Mouse (Mus musculus): ENCODE results near the gene Aak1. TPM values are rescaled to one million over a fixed set of nuclear protein-coding genes. Genes with fewer than 3 reads are reported as not detected.

Aak1 gene
- total RNA-seq, 1 experiment from 2014 or later: 12.2 TPM

DNA sequence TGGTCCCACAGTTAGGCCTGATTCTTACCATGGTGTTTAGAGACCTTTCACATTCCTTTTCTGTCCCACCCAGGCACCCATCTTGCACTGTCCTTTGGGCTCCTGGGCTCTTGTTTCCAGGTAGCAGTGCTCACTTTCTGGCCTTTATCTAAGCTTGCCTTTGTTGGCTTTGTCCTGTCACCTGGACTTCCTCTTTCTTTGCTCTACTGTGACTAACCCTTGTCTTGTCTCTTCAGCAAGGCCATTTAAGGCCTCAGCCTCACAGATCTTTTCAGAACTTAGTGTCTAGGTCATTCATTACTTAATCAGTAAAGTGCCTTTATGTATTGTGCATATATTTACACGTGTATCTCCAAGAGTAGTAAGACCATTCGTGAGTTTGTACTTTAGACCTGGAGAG, 99.4 kb downstream of the Aak1 start:
- ATAC-seq (replicated peaks; ENCODE audit: low read depth, poor library complexity, severe bottlenecking): peak; percentile 39

DNA sequence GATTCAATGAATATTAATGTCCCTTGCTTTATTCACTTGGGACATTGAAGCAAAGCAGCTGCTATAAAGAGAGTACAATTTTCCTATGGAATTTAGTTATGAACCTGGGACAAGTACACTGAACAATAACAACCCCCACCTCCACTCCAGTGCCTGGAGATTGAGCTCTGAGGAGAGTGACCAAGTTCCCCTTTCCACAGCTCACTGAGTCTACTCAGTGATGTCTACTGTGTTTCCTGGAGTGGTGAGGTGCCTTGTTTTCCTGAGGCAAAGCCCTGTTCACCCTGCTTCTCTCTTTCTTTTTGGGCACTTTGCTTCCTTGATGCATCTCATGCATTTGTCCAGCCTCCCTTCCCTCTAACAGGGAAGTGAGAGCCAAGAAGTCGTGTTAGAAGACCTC, 100.8 kb downstream of the Aak1 start:
- ATAC-seq (replicated peaks; ENCODE audit: low read depth, poor library complexity, severe bottlenecking): peak; percentile 76

DNA sequence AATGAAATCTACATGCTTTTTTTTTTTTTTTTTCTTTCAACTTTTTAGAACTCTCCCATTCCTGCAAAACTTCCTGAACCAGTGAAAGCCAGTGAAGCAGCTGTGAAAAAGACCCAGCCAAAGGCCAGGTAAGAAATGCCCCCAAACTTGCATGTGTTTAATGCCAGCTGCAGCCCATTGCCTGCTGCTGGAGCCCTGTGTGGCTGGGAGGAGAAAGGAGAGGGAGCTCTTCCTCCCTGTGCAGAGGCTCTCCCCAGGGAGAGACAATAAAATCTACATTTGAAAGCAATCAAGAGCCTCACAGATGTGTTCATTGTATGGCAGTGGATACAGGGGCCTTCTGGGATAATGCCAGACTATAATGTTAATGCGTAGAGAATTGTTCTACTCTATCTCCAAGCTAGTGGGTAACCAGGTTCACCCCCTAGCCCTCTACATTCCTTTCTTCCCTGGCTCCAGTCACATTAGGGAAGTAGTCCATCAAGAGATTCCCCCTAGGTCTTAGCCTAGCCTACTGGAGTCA, 101.5 kb downstream of the Aak1 start:
- no peak for ATAC-seq (replicated peaks; ENCODE audit: low read depth, poor library complexity, severe bottlenecking)

- ATAC-seq (replicated peaks; ENCODE audit: low read depth, poor library complexity, severe bottlenecking): no peak
Observed at GRCm38 (mm10) chr6:86955741-86956140, 106.4 kb downstream of the Aak1 start.

- no peak for ATAC-seq (replicated peaks; ENCODE audit: low read depth, poor library complexity, severe bottlenecking)
Observed at GRCm38 (mm10) chr6:86956206-86956605, 106.9 kb downstream of the Aak1 start.

- no peak for ATAC-seq (replicated peaks; ENCODE audit: low read depth, poor library complexity, severe bottlenecking)
Observed at GRCm38 (mm10) chr6:86959006-86959405, 109.7 kb downstream of the Aak1 start.

GRCm38 (mm10) chr6:86963987-86964685, 114.8 kb downstream of the Aak1 start:
- ATAC-seq (replicated peaks; ENCODE audit: low read depth, poor library complexity, severe bottlenecking): no peak

DNA sequence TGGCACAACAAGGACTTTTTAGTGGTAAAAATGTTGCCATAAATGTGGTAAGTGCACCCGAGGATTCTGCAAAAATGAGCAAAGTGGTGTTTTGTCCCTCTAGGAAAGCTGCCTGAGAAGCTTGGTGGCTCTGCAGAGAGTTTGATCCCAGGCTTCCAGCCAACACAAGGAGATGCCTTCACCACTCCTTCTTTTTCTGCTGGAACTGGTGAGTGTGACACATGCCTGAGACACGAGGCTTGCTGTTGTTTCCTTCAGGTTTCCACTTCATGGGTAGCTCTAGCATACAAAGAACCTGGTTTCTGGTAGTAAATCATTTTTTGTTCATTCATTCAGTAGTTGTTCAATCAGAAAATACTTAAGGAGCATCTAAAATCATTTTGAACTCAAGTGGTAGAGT, 117.8 kb downstream of the Aak1 start:
- no peak for ATAC-seq (replicated peaks; ENCODE audit: low read depth, poor library complexity, severe bottlenecking)

GRCm38 (mm10) chr6:86973956-86974355, 124.6 kb downstream of the Aak1 start:
- no peak for ATAC-seq (replicated peaks; ENCODE audit: low read depth, poor library complexity, severe bottlenecking)

- no peak for ATAC-seq (replicated peaks; ENCODE audit: low read depth, poor library complexity, severe bottlenecking)
Observed at GRCm38 (mm10) chr6:86978156-86978908, 129.0 kb downstream of the Aak1 start.

DNA sequence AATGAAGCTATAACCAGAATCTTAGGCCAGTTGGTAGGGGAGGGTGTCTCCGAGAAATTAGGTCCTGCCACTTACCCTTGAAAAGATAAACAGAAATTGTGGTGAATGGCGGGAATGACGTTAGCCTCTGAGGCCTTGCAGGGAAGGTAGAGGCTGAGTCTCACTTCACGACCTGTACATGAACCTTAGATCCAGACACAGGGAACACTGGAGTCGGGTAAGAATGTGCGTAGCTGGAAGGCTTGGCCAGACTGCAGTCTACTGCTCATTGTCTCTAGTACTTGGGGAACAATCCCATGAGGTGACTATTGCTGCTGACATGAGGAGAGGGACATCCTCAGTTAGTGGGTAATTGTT, 129.6 kb downstream of the Aak1 start:
- no peak for ATAC-seq (replicated peaks; ENCODE audit: low read depth, poor library complexity, severe bottlenecking)

- ATAC-seq (replicated peaks; ENCODE audit: low read depth, poor library complexity, severe bottlenecking): no peak
Observed at GRCm38 (mm10) chr6:86981206-86981605, 131.9 kb downstream of the Aak1 start.

DNA sequence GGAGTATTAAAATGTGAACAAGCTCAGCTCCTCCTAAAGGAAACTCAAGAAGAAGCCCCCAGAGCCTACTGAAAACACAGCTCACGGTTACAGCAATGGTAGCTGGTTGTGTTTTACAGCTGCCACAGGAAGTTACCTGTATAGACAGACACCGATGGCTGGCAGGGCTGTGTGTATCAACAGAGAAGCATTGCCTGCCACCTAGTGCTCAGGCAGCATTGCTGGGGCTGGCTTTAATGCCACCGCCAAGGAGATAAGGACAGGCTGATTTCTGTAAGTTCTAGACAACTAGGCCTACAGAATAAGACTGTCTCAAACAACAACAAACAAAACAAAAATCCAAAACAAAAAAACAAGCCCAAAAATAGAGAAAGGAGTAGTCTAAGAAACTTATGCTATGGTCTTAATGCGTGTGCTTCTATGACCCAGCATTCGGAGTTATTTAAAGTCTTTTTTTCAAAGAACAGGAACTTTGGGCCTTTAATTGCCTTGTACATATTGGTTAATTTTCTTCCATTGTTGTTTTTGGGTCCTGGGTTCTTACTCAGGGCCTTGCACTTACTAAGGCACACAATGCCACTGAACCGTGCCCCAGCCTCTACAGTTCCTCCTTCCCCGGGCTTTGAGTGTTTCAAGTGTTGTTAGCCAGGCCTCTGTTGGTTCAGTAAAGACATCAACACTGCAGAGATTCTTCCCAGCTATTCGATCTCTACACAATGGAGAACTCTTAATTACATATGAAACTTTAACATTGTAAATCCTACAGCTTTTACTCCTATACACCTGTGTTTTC, 136.2 kb downstream of the Aak1 start:
- ATAC-seq (replicated peaks; ENCODE audit: low read depth, poor library complexity, severe bottlenecking): no peak

DNA sequence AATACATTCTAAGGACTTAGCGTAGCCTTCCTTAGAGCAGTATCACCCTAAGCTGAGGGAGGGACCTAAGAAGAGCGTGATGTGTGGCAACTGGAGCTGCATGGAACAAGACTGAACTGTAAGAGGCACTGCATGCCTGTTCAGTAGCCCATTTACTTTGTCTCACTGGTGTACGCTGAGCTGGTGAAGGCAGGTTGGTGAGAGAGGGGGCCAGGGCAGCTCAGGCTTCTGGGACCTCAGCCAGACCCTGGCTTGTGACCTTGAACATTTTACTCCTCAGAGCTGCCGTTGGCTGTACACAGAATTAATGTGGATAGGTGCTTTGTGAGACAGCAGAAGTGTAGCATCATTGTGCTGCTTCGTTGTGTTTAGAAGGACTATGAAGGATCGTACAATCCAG, 140.3 kb downstream of the Aak1 start:
- ATAC-seq (replicated peaks; ENCODE audit: low read depth, poor library complexity, severe bottlenecking): no peak

DNA sequence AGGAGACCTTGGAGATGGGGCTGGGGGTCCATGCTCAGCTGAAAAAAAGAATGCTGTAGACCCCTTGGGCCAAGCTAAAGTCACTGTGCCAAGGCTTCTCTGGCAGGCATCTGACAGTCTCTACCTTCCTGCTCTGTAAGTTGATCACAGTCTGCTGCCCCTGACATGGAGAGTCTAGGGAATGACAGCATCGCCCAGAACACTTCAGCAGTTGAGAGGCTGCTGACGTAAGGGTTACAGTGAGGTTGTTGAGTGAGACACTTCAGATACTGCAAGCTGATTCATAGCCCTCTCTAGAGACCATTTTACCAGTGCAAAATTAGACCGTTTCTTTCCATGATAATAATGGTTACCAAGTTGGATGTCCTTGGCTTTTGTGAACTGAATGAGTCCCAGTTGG, 141.7 kb downstream of the Aak1 start:
- no peak for ATAC-seq (replicated peaks; ENCODE audit: low read depth, poor library complexity, severe bottlenecking)

GRCm38 (mm10) chr6:86992349-86992748, 143.0 kb downstream of the Aak1 start:
- no peak for ATAC-seq (replicated peaks; ENCODE audit: low read depth, poor library complexity, severe bottlenecking)

GRCm38 (mm10) chr6:86994254-86994653, 144.9 kb downstream of the Aak1 start:
- peak; percentile 84 for ATAC-seq (replicated peaks; ENCODE audit: low read depth, poor library complexity, severe bottlenecking)

DNA sequence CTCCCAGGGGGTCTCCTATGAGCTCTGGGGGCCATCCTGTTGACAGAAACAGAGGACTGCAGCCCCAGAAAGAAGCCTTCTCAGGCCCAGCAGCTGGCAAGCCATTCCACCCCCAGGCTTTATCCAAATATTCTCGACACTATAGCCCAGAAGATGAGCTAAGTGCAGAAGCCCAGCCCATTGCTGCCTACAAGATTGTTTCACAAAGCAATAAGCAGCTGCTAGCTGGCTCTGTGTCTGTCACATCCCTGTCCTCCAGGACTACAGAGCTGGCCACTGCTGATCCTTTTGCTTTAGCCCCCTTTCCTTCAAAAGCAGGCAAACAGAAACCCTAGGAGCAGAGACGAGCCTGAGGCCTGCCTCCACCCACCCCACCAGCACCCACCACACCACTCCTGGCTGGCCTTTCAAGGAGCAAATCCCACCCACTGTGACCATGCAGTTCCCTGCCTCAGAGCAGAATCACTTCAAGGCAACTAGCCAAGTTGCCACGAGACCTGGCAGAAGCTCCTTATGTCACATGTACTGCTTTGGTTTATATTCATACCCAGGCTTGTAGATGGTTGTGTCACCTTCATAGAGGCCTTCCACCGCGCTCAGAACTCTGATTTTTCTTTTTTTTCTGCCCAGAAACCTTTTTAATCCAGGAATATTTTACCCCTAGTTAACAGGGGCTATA, 147.5 kb downstream of the Aak1 start:
- no peak for ATAC-seq (replicated peaks; ENCODE audit: low read depth, poor library complexity, severe bottlenecking)

DNA sequence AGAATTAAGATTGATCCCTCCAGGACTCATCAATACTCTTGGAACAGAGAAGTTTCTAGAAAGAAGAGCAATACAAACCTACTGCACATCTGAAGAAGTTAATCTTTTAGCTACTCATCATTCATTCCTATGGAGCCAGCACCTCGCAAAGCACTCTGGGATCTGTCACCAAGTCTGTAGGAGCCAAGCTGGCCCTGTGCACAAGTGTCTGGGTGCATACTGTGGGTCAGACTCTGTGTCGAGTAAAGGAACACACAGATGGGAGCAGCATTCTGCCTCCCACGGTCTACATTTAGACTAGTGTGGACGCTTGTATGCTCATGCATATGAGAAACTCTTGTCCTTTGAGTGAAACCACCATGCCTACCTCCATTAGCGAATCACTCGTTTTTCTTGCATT, 148.0 kb downstream of the Aak1 start:
- no peak for ATAC-seq (replicated peaks; ENCODE audit: low read depth, poor library complexity, severe bottlenecking)

DNA sequence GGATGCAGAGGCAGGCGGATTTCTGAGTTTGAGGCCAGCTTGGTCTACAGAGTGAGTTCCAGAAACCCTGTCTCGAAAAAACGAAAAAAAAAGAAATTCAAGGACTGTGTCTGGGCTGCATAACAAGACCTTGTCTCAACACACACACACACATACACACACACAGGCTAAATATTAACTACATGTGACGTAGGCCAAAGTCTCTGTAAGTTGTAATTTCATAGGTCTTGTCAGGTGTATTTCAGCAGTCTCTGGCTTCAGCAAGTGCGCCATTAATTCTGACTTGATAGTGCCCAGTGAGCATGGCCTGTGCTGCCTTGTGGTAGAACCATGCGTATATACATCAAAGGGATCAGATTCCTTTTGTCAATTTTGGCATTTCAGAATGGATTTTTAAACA, 152.7 kb downstream of the Aak1 start:
- no peak for ATAC-seq (replicated peaks; ENCODE audit: low read depth, poor library complexity, severe bottlenecking)

Measured in common myeloid progenitor, adult 5-6 weeks (primary cell).